Mouse (Mus musculus) ovary, adult 18-20 months (tissue): Measurements from ENCODE around the gene Faf1.

Source experiments
- DNase-seq: peaks from one replicate; pipeline ENCODE4 v3.0.0; 2022; ENCODE audit warnings: low spot score, mixed read lengths

The Faf1 gene

DNA sequence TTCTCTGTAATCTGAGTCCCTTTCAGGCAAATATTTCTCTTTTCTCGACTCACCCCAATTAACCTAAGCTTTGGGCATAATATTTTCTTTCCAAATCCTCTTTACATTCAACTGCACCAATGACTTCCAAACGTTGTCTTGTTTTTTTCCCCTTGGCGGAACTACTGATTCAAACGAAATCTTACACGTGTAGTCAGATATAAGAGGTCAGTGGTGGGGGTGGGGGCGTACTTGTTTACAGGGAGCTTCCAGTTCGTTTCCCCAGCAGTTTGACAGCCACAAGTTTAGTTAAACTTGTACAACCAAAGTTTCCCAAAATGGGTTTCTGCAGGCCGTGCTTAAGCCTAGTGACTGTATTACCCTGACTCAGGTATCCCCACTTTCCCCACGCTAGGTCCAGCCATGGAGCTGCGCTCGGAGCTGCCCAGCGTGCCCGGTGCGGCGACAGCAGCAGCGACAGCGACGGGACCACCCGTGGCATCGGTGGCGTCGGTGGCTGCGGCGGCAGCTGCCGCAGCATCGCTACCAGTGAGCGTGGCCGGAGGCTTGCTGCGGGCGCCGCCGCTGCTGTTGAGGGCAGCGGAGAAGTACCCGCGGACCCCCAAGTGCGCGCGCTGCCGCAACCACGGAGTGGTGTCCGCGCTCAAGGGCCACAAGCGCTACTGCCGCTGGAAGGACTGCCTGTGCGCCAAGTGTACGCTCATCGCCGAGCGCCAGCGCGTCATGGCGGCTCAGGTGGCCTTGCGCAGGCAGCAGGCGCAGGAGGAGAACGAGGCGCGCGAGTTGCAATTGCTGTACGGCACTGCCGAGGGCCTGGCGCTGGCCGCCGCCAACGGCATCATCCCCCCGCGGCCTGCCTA, 303.3 kb downstream of the Faf1 start:
- DNase-seq: no peak

DNA sequence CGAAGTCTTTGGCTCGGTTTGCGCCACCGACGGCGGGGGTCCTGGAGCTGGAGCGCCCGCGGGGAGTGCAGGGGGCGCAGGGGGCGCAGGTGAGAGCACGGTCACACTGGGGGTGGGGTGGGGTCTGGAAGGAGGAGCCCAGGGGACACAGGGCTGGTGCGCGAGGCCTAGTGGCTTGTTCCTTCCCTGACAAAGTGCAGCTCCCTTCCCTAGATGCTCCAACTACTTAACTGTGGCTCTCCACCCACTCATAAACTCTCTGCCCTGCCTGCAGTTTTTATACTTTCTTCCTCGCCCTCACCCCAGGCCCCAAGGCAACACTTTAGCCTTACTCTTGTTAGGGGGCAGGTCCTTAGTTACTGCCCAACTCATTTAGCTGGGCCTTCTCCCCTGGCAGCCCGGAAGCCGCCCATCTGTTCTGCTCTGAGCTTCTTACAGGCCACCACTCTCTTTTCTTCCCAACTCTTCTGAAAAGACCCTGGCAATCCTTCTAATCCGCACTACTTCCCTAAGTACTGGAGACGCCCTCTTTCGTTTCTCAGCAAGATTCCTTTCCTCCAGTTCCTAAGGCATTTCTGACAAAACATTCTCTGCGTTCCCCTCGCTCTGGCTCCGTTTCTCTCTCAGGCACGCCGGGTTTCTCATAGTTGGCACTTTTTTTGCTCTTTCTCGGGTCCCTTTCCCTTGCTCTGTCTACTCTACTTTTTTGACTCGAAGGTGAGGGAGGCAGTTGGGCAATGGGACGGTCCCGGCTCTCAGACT, 304.1 kb downstream of the Faf1 start:
- no peak for DNase-seq

DNA sequence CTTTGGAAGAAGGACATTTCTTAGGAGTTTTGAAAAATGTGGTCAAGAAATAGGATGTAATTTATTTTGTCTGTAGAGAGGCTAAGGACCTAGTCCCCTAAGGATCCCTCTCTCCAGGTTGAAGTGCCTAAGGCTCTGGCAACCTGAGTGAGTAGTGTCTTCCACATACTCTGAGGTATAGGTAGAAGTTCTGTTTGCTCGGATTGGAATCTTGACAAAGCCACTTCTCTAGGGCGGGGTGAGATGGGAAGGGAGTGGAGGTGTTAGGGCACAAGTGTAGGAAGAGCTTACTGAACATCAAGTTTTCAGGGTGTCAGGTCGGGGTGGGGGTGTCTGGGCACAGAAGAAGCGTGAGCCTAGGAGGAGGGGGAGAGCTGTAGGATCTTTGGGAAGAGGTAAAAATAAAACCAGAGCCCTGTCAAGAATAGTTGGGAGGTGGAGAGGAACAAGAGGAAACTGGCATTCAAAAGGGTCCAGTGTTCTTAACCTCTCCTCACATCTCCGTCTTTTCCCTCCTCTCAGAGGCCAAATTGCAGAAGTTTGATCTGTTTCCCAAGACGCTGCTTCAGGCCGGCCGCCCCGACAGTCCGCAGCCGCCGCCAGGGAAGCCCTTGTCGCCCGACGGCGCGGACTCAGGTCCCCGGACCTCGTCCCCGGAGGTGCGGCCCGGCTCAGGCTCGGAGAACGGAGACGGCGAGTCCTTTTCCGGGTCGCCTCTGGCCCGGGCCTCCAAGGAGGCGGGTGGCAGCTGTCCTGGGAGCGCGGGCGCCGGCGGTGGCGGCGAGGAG, 304.9 kb downstream of the Faf1 start:
- DNase-seq: no peak

DNA sequence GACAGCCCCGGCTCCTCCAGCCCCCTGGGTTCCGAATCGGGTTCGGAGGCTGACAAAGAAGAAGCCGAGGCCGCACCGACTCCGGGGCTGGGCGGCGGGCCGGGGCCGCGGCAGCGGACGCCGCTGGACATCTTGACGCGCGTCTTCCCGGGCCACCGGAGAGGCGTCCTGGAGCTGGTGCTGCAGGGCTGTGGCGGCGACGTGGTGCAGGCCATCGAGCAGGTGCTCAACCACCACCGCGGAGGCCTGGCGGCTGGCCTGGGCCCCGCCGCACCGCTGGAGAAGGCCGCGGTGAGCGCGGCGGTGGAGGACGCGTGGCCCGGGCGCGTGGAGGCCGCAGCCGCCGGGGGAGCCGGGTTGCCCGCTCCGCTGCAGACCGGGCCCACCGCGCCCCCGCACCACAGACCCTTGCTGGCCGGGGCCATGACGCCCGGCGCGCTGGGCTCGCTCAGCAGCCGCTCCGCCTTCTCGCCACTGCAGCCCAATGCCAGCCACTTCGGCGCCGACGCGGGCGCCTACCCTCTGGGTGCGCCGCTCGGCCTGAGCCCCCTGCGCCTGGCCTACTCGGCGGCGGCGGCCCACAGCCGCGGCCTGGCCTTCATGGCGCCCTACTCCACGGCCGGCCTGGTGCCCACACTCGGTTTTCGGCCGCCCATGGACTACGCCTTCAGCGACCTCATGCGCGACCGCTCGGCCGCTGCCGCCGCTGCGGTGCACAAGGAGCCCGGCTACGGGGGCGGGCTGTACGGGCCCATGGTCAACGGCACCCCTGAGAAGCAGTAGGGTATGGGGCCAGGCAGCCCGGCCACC, 305.7 kb downstream of the Faf1 start:
- no peak for DNase-seq

DNA sequence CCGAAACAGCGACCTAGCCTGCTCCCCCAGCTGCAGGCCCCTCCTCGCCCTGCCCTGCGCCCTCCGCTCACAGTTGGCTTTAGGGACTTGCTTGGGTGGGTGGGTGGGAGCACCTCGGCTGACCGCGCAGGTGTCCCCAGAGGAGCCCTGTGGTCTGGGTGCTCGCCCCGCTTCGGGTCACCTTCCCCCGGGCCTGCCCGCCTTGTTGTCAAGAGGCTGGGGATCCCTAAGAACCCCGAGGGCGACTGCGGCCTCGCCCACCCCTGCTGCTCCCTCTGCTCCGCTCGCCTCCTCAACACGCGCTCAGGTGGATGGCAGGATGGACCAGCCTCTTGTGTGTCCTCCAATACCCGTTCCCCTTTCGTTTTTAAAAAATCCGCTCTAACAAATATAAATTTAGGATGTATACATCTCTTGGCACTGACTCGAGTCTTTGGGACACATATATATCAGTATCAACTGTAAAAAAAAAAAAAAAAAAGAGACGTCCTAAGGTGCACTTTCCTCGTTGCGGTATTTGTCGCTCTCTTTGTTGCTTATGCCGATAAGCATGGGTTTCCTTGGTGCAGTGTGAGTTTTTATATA, 306.4 kb downstream of the Faf1 start:
- no peak for DNase-seq

DNA sequence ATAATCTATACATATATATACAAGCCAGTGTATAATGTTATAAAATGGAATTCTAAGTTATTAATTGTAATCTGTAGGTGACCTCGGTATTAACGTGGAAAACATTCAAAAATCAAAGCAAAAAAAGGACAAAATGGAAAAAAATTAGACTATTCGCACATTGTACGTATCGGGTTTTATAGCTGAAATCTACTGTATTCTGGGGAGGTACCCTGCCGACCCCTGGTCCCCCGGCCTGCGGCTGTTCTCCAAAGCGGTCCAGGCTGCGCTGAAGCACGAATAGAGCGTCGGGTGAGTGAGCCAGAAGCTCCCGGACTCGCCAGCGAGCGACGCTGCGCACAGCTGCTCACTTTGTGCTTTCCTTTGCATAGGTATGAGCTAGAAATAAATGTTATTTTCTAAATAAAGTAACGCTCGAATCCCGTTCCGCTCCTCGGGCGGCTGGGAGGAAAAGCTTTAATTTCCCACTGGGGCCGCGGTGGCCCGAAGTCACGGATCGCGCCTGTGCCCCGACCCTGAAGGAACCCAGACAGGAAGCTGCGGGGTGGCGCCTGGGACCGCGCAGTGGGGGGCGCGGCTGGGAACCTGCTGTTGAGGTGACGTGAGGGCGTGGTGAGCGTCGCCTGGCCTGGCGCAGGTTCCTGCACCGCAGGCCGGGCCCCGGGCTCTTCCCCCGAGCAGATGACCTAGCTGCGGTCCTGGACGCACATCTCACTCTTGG, 307.1 kb downstream of the Faf1 start:
- no peak for DNase-seq

DNA sequence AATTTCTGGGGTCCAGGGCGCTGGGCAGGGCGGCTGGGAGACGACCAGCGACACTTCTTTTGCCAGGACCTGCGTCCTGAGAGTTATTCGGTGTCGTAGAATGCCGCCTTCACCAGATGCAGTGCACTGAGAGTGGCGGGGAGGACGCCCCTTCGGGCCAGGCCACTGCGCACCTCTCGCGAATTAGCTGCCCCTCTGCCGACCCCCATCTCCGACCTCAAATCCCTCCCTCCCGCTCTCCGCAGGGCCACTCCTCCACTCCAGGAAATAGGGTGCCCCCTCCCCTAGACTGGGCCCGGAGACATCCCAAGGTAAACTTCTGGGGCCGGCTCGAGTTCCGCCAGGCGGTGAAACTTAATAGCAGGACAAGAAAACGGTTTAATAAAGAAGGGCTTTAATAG, 307.6 kb downstream of the Faf1 start:
- DNase-seq: no peak

DNA sequence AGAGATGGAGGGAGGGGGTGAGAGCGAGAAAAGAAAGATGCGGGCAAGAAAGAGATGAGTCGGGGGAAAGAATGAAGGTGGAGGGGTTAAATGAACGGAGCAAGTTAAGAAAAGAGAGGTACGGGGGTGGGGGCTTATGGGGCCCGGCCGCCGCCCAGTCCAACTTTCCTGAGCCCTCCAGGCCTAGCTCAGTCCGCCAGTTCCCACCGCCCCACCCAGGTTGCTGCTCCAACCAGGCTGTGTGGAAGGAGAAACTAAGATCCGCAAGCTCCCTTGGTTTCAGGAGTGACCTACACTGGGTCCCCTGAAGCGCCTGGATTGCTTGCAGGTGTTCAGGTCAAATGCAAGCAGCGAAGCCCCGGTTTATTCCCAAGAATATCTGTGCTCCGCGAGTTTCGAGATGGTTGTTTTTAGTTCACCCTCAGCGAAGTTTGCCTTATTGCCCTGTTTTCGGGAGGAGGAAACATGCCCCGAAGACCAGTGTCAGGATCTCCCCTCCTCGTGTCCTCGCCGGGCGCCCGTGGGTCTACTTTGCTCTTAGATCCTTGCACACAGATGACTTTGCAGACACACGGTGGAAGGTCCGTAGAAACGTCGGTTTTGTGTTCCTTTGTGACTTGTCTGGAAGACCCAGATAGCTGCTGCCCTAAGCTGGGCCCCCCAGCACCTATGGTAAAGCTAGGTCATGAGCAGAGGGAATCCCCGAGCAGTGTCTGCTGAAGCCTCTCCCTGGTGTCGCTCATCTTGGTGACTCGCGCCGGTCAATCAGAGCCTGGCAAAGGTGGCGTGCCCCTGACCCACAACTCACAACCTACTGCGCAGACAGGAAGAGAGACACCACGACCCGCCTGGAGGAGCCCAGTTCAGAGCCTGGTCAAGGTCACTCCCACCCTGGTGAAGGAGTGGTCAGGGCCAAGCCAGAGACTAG, 308.4 kb downstream of the Faf1 start:
- DNase-seq: no peak

DNA sequence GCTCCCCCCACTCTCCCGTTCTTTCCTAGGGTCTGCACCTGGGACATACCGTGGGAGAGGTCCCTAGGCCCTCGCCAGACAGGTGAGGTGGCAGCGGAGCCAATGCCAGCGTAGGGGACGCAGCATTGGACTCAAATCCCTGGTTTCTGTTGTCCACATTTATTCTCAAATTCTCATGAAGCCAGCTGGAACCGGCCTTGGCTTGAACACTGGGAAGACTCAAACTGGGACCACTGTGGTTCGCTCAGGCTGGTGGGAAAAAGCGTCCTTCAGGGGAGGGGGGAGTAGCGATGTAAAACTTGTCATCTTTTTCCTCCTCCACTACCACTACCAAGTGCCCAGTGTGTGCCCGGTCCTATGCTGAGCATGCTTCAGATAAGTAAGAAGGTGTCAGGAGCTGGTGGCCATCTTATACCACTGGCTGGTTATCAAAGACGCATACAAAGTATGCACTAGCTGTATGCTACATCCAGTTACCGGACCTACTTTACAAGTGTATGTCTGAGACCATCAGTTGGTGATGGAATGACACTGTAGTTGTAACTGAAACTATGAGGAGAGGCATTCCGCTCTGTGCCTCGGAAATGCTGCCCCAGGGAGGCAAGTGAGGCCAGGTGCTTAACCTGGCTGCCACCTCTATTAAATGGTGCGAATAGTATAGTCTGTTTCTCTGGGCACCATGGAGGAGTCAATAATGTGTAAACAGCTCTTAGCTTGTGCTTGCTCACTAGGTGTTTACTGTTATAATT, 309.2 kb downstream of the Faf1 start:
- DNase-seq: no peak

DNA sequence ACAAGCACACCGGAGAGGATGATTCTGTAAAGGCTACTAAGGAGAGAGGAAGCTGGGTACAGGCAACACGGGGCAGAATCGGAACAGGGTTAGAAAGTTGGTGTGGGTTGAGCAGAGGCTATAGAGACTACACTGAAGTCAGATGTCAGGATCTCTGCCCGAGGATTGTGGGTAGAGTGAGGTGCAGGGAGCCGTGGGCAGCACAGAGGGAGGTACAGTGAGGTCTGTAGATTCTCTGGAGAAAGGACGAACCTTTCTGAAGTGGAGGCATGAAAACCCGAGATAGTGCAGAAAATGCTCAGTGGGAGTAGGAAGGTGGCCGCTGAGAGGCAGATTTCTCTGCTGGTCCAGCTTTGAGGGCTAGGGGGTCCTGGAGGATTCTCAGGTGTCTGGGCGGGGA, 309.9 kb downstream of the Faf1 start:
- no peak for DNase-seq

DNA sequence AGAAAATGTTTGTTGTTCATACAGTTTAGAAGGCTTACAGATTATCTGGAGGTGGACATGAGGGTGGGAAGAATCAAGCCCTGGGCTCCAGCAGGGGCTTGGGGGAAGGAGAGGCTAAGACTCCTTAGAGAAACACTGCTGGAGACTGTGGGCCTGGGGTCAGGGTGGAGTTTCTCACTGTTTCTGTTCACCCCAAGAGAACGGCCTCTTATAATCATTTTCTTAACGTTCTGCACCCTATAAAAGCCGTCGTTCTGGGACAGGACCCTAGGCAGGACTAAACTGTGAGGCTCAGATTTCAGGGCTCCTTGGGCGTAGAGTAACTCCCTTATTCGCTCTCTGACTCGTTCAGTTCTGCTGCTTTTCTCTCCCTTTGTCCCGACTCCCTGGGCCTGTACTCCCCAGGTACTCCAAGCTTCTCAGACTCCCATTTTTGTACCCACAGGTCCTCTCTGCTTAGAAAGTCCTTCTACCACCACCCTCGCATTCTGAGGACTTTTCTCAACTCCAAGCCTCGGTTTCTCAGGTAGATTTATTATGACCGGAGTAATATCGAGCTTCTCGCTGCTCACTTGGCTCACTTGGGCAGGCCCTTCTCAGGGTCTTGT, 310.5 kb downstream of the Faf1 start:
- DNase-seq: no peak

DNA sequence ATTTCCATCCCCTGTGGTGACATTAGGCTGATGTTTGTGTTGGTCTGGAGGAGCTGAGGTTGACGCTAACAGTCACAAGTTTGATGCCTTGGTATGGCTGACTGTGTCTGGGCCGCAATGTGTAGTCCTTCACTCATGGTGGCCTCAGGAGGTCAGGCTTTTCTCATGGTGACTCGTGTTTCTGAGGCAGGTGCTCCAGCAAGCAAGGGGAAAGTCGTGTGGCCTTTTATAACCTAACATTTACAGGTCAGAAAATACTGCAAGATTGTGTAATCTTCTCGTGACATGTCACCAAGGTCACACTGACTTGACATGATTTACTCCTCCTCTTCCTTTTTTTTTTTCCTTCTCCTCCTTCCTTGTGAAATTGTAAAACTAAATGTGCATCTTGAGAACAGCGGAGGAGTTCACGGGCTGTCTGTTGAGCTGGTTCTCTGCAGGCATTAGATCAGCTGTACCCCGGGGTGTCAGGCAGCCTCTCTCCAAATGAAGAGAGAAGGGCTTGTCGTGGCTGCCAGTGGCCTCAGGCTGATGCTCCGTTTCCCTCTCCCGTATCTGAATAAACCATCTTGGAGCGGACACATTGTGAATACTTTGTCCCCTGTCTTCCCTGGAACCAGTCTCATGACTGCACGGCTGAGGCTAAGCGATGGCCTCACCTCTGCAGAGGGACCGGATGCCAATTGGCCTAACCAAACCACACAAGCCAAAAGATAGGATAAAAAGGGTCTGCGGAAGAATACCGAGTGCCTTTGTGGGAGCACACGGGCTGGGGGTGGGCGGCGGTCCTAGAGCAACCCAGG, 311.4 kb downstream of the Faf1 start:
- no peak for DNase-seq

DNA sequence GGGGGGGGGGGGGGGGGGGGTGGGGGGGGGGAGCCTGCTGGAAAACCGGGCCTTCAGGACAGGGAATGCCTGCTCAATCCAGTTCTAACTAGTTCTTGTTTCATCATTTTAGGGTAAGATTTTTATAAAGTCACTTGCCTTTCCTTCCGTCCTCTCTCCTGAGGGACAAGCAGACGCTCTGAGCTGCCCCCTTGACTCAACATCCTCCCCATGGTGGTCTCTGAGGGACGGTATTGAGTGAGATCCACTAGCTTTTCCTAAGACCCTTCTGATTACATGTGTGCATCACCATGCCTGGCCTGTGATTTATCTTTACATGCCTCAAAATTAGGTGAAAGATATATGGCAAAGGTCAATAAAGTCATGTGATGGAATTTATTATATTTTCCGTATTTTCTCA, 312.0 kb downstream of the Faf1 start:
- DNase-seq: no peak

DNA sequence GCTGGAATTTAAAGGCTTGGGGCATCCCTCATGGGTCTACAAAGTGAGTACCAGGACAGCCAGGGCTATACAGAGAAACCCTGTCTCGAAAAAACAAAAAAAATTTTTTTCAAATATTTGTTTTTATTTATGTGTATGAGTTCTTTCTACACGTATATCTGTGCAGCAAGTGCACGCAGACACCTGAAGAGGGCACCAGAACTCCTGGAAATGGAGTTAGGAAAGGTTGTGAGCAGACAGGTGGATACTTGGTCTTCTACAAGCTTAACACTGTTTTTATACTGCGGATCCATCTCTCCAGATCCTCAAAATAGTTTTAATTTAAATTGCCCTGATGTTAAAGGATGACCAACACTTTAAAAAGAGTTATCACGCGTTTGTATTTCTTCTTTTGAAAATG, 312.8 kb downstream of the Faf1 start:
- DNase-seq: no peak

DNA sequence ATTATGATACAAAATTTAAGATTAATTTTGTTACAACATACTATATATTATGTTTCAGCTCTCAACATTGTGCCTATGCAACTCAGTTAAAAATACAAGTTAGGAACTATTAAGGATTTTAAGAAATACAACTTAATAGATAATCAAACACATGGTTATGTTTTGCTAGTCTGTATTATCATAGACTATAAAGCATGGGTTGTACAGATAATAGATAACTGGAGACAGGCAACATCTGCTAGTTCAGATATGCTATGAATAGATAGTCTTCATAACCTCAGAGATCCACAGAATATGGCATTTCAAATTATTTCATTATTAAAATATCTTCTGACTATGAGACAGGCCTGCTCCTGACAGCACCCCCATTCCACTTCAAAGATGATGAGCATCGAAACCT, 329.7 kb downstream of the Faf1 start:
- DNase-seq: no peak
